Mouse (Mus musculus) limb, embryonic 11.5 days (tissue): Measurements from ENCODE around the gene B4galnt1. TPM values are rescaled to one million over a fixed set of nuclear protein-coding genes. Genes with fewer than 3 reads are reported as not detected.
A peak's percentile ranks its signal among the peaks of the same experiment; 100 is the strongest.
"Not testable (repeated sequence)": the region's sequence is repeated elsewhere in the genome, so short reads cannot be mapped to it uniquely, and the experiment has no call there.

Source experiments
- ATAC-seq: fragments of 200-750 bp; cut with Nextera tagmentation; 2 replicates; pipeline ENCODE4 v1.8.0; 2017; ENCODE audit warnings: low read depth; ENCODE audit not compliant: insufficient number of reproducible peaks, low FRiP score, low TSS enrichment
- DNase-seq: peaks from one replicate; pipeline ENCODE4 v3.0.0-alpha.2; 2015; ENCODE audit warnings: low spot score
- H3K27ac ChIP-seq: fragments of 300-500 bp; sonication (generic); replicated peaks from 2 replicates; pipeline ENCODE4 v1.5.1; 2014; ENCODE audit warnings: low read depth, mild to moderate bottlenecking, low read length
- H3K27me3 ChIP-seq: fragments of 300-500 bp; sonication (generic); 2 replicates; pipeline ENCODE4 v1.6.1; 2014; ENCODE audit warnings: mild to moderate bottlenecking, low read length, mixed read lengths; ENCODE audit not compliant: control insufficient read depth, insufficient read depth
- H3K36me3 ChIP-seq: fragments of 300-500 bp; sonication (generic); 2 replicates; pipeline ENCODE4 v1.6.1; 2014; ENCODE audit warnings: mild to moderate bottlenecking, low read length, moderate library complexity, mixed read lengths; ENCODE audit not compliant: control insufficient read depth, insufficient read depth
- H3K4me1 ChIP-seq: fragments of 300-500 bp; sonication (generic); 2 replicates; pipeline ENCODE4 v1.6.1; 2014; ENCODE audit warnings: low read length, mixed read lengths; ENCODE audit not compliant: control insufficient read depth, insufficient read depth
- H3K4me2 ChIP-seq: fragments of 300-500 bp; sonication (generic); 2 replicates; pipeline ENCODE4 v1.6.1; 2014; ENCODE audit warnings: low read depth, mild to moderate bottlenecking, moderate library complexity; ENCODE audit not compliant: severe bottlenecking
- H3K4me3 ChIP-seq: fragments of 300-500 bp; sonication (generic); 2 replicates; pipeline ENCODE4 v1.5.1; 2014; ENCODE audit warnings: low read depth, low read length
- H3K9ac ChIP-seq: fragments of 300-500 bp; sonication (generic); 2 replicates; pipeline ENCODE4 v1.6.1; 2014; ENCODE audit warnings: mild to moderate bottlenecking, low read length
- H3K9me3 ChIP-seq: fragments of 300-500 bp; sonication (generic); 2 replicates; pipeline ENCODE4 v1.6.1; 2016; ENCODE audit warnings: low read length; ENCODE audit not compliant: control insufficient read depth
- WGBS: fragments of 180-500 bp; shearing (Covaris S2); extraction: QIAGEN DNeasy Blood & Tissue Kit; methylation state at CpG from one replicate; pipeline ENCODE4 v1.1.7; 2014; 5-methylcytosine and 5-hydroxymethylcytosine counted together
- polyA plus RNA-seq: library from polyadenylated mRNA; unstranded; fragments of >200 nt; fragmentation: Nextera tagmentation; extraction: Ambion mirVana; gene quantifications from 2 replicates; pipeline ENCODE4 v1.2.1, GENCODE M21; 2014

Gene B4galnt1
- polyA plus RNA-seq, 1 experiment from 2014 or later = 3.4 TPM

GRCm38 (mm10) chr10:127160728-127161127, 4.3 kb upstream of the B4galnt1 start:
- no peak overlapping the region for H3K4me2 ChIP-seq
- H3K27me3 ChIP-seq = peaks cover 7% of the 10 kb centered on the region
- H3K9me3 ChIP-seq = no peaks in the 10 kb centered on the region
- H3K27ac ChIP-seq = no peak overlapping the region
- DNase-seq = no peak
- 73% methylated on average over 3 of the region's 3 CpGs for WGBS
- no peaks in the 10 kb centered on the region for H3K36me3 ChIP-seq
- ATAC-seq = no peak
- peaks cover 6% of the 10 kb centered on the region for H3K4me1 ChIP-seq
- no peak overlapping the region for H3K4me3 ChIP-seq
- H3K9ac ChIP-seq = no peak overlapping the region

GRCm38 (mm10) chr10:127162771-127163261, 2.2 kb upstream of the B4galnt1 start:
- WGBS = 49% methylated on average over 7 of the region's 7 CpGs
- not testable (repeated sequence) for H3K4me3 ChIP-seq, ATAC-seq, H3K9me3 ChIP-seq, H3K9ac ChIP-seq, H3K27ac ChIP-seq, H3K4me2 ChIP-seq, H3K36me3 ChIP-seq, DNase-seq
- Histone ChIP-seq H3K4me1 (peaks cover 12% of the 10 kb centered on the region), H3K27me3 (peaks cover 28% of the 10 kb centered on the region)

DNA sequence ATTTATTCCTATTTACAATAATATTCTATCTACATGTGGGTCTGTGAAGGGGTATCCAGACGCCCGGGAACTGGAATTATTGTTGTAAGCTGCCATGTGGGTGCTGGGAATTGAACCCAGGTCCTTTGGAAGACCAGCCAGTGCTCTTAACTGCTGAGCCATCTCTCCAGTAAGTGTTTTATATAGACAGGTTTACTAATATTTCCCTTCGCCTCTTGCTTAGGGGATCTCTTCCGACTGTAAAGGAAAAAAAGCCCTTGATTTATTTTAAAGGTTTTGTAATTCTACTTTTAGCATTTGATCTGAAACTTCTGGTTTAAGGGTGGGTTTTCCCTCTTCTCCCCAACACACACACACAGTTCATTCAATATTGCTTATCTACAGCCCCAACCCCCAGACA, 835 bp upstream of the B4galnt1 start:
- no peak for DNase-seq
- Histone ChIP-seq H3K27me3 (peaks cover 34% of the 10 kb centered on the region), H3K9ac (no peak overlapping the region), H3K36me3 (no peaks in the 10 kb centered on the region), H3K4me1 (peaks cover 13% of the 10 kb centered on the region), H3K27ac (no peak overlapping the region), H3K4me2 (no peak overlapping the region; the same call in 1 of the 2 replicates), H3K4me3 (no peak overlapping the region), H3K9me3 (no peaks in the 10 kb centered on the region)
- 93% methylated on average over 4 of the region's 4 CpGs for WGBS
- ATAC-seq = no peak

GRCm38 (mm10) chr10:127165354-127165653, 279 bp downstream of the B4galnt1 start:
- Histone ChIP-seq H3K4me1 (peaks cover 15% of the 10 kb centered on the region), H3K9me3 (no peaks in the 10 kb centered on the region), H3K4me2 (peak overlapping the region; percentile 99), H3K9ac (peak overlapping the region; percentile 64), H3K36me3 (no peaks in the 10 kb centered on the region), H3K27ac (no peak overlapping the region), H3K27me3 (peaks cover 45% of the 10 kb centered on the region), H3K4me3 (peak overlapping the region; percentile 51)
- 0% methylated on average over 42 of the region's 42 CpGs for WGBS
- ATAC-seq (peak; percentile 67), DNase-seq (no peak)

DNA sequence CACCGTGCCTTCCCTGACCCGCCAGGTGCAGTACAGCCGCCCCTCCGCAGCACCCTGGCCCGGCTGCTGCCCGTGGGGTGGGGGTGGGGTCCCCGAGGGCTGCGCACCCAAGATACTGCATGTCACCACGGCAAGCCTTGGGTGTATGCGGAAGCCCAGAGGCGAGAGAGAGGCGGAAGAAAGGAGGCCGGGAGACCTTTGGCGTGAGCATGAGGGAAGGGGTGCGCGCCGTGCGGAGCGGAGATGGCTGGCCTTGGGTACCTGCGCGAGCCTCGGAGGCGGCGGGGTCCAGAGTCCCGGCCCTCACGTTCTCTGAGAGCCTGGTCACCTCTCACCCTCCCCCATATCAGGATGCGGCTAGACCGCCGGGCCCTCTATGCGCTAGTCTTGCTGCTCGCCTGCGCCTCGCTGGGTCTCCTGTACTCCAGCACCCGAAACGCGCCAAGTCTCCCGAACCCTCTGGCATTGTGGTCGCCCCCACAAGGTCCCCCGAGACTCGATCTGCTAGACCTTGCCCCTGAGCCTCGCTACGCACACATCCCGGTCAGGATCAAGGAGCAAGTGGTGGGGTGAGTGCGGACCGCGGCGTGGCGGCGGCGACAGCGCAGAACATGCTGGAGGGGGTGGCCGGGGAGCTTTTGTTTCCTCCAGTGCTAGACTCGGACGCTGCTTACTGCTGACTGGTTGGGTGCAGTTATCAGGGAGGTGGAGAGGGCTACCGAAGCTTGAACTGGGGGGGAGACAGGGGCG, 804 bp downstream of the B4galnt1 start:
- Histone ChIP-seq H3K9me3 (no peaks in the 10 kb centered on the region), H3K27me3 (peaks cover 50% of the 10 kb centered on the region), H3K36me3 (no peaks in the 10 kb centered on the region), H3K4me1 (peaks cover 18% of the 10 kb centered on the region), H3K9ac (peak overlapping the region; percentile 64), H3K4me3 (peak overlapping the region; percentile 51), H3K27ac (no peak overlapping the region), H3K4me2 (peak overlapping the region; percentile 99)
- ATAC-seq (peak; percentile 56), DNase-seq (peak; percentile 68)
- under 1% methylated on average over 56 of the region's 56 CpGs for WGBS

DNA sequence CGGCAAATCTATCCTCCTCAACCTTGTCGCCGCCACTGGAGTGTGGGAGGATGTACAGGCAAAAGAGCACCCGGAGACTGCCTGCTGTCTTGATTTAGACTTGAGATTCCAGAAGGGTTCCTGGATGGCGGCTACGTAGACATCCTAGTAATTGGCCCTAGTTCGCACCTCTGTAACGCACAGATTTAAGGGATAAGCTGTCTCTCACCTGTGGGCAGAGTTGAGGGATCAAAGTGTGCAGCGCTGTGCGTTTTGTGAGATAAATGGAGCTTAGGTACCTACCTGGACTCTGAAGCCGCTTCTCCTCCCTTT, 1.3 kb downstream of the B4galnt1 start:
- Histone ChIP-seq H3K36me3 (no peaks in the 10 kb centered on the region), H3K4me3 (peak overlapping the region; percentile 51), H3K27me3 (peaks cover 50% of the 10 kb centered on the region), H3K4me1 (peaks cover 22% of the 10 kb centered on the region), H3K9me3 (no peaks in the 10 kb centered on the region), H3K9ac (peak overlapping the region; percentile 64), H3K27ac (no peak overlapping the region), H3K4me2 (peak overlapping the region; percentile 99)
- ATAC-seq = no peak
- no peak for DNase-seq
- WGBS = 3% methylated on average over 11 of the region's 11 CpGs

- Histone ChIP-seq H3K27ac (no peak overlapping the region), H3K9ac (no peak overlapping the region; the same call in 1 of the 2 replicates), H3K4me1 (peaks cover 22% of the 10 kb centered on the region), H3K36me3 (no peaks in the 10 kb centered on the region), H3K4me2 (0 out of 2 replicates have a peak overlapping the region, but pooled peaks have one; percentile 2), H3K4me3 (peak overlapping the region; percentile 51), H3K9me3 (no peaks in the 10 kb centered on the region), H3K27me3 (peaks cover 50% of the 10 kb centered on the region)
- WGBS = 18% methylated on average over 15 of the region's 15 CpGs
- ATAC-seq = no peak
- DNase-seq = no peak
These were observed 2.0 kb downstream of the B4galnt1 start for GRCm38 (mm10) chr10:127166771-127167613.

- H3K4me3 ChIP-seq = no peak overlapping the region
- H3K36me3 ChIP-seq = no peaks in the 10 kb centered on the region
- peaks cover 22% of the 10 kb centered on the region for H3K4me1 ChIP-seq
- no peaks in the 10 kb centered on the region for H3K9me3 ChIP-seq
- peaks cover 50% of the 10 kb centered on the region for H3K27me3 ChIP-seq
- ATAC-seq = no peak
- no peak overlapping the region for H3K9ac ChIP-seq
- 0 out of 2 replicates have a peak overlapping the region, but pooled peaks have one; percentile 2 for H3K4me2 ChIP-seq
- DNase-seq = peak; percentile 34
- WGBS = 20% methylated on average over 10 of the region's 10 CpGs
- no peak overlapping the region for H3K27ac ChIP-seq
These were observed 2.7 kb downstream of the B4galnt1 start for GRCm38 (mm10) chr10:127167614-127168192.
